Mouse (Mus musculus) forebrain, embryonic 14.5 days (tissue): ENCODE measurements at regions not wholly inside any gene's neighbourhood (a gene's known extent, or its start where the extent isn't known, plus 50 kb on each side); places are given as distances from the start of the nearest gene placed in this dataset.
"Not testable (repeated sequence)": the region's sequence is repeated elsewhere in the genome, so short reads cannot be mapped to it uniquely, and the experiment has no call there.

Source experiments
- ATAC-seq: fragments of 200-750 bp; cut with Nextera tagmentation; 2 replicates; pipeline ENCODE4 v1.8.0; 2017; ENCODE audit warnings: mild to moderate bottlenecking, moderate library complexity
- DNase-seq: peaks from one replicate; pipeline ENCODE4 v3.0.0-alpha.2; 2015; ENCODE audit warnings: low spot score
- H3K27ac ChIP-seq: fragments of 300-500 bp; sonication (generic); 2 replicates; pipeline ENCODE4 v1.5.1; 2014; ENCODE audit warnings: low read depth, mild to moderate bottlenecking, control low read depth, low read length, moderate library complexity
- H3K27me3 ChIP-seq: fragments of 300-500 bp; sonication (generic); replicated peaks from 2 replicates; pipeline ENCODE4 v1.6.1; 2014; ENCODE audit warnings: low read length, control low read depth, mixed read lengths; ENCODE audit not compliant: control insufficient read depth, insufficient read depth
- H3K36me3 ChIP-seq: fragments of 300-500 bp; sonication (generic); 2 replicates; pipeline ENCODE4 v1.6.1; 2014; ENCODE audit warnings: low read length, control low read depth; ENCODE audit not compliant: control insufficient read depth, insufficient read depth
- H3K4me1 ChIP-seq: fragments of 300-500 bp; sonication (generic); 2 replicates; pipeline ENCODE4 v1.6.1; 2014; ENCODE audit warnings: antibody characterized with exemption, low read length, control low read depth; ENCODE audit not compliant: control insufficient read depth, insufficient read depth
- H3K4me2 ChIP-seq: fragments of 300-500 bp; sonication (generic); 2 replicates; pipeline ENCODE4 v1.6.1; 2014; ENCODE audit warnings: mild to moderate bottlenecking, control low read depth, low read length
- H3K4me3 ChIP-seq: fragments of 300-500 bp; sonication (generic); 2 replicates; pipeline ENCODE4 v1.5.1; 2014; ENCODE audit warnings: low read depth, low read length, control low read depth
- H3K9ac ChIP-seq: fragments of 300-500 bp; sonication (generic); 2 replicates; pipeline ENCODE4 v1.6.1; 2014; ENCODE audit warnings: mild to moderate bottlenecking, low read length, control low read depth, moderate library complexity
- H3K9me3 ChIP-seq: fragments of 300-500 bp; sonication (generic); replicated peaks from 2 replicates; pipeline ENCODE4 v1.6.1; 2016; ENCODE audit warnings: low read length, control low read depth, mixed read lengths; ENCODE audit not compliant: control insufficient read depth
- WGBS: fragments of 180-500 bp; shearing (Covaris S2); extraction: QIAGEN DNeasy Blood & Tissue Kit; methylation state at CpG from one replicate; pipeline ENCODE4 v1.1.7; 2014; 5-methylcytosine and 5-hydroxymethylcytosine counted together

- H3K9ac ChIP-seq, H3K4me2 ChIP-seq, H3K27me3 ChIP-seq, H3K36me3 ChIP-seq, H3K9me3 ChIP-seq, H3K4me1 ChIP-seq, H3K27ac ChIP-seq, ATAC-seq, H3K4me3 ChIP-seq, DNase-seq: not testable (repeated sequence)
- 76% methylated on average over 2 of the region's 2 CpGs for WGBS
Measured at GRCm38 (mm10) chr1:154061397-154061796, 139.6 kb upstream of the Zfp648 start.

- H3K4me3 ChIP-seq, result no peak overlapping the region
- DNase-seq (no peak), ATAC-seq (no peak)
- H3K36me3 ChIP-seq, result no peaks in the 10 kb centered on the region
- 91% methylated on average over 1 of the region's 1 CpGs for WGBS
- no peak overlapping the region for H3K27ac ChIP-seq
- no peaks in the 10 kb centered on the region for H3K4me1 ChIP-seq
- no peaks in the 10 kb centered on the region for H3K27me3 ChIP-seq
- H3K4me2 ChIP-seq, result no peak overlapping the region
- H3K9ac ChIP-seq, result no peak overlapping the region
- no peaks in the 10 kb centered on the region for H3K9me3 ChIP-seq
Measured at GRCm38 (mm10) chr1:154061851-154062250, 139.1 kb upstream of the Zfp648 start.

GRCm38 (mm10) chr1:154062666-154063065, 138.3 kb upstream of the Zfp648 start:
- 87% methylated on average over 7 of the region's 7 CpGs for WGBS
- Histone ChIP-seq H3K9me3 (no peaks in the 10 kb centered on the region), H3K4me3 (no peak overlapping the region), H3K36me3 (no peaks in the 10 kb centered on the region), H3K27ac (no peak overlapping the region), H3K9ac (no peak overlapping the region), H3K4me1 (no peaks in the 10 kb centered on the region), H3K27me3 (no peaks in the 10 kb centered on the region), H3K4me2 (no peak overlapping the region)
- no peak for DNase-seq
- no peak for ATAC-seq

- WGBS, result 93% methylated on average over 5 of the region's 5 CpGs
- H3K27ac ChIP-seq, result no peak overlapping the region
Measured at GRCm38 (mm10) chr1:154064633-154065032, 136.4 kb upstream of the Zfp648 start.

GRCm38 (mm10) chr1:154065336-154066329, 135.4 kb upstream of the Zfp648 start:
- Histone ChIP-seq H3K36me3 (no peaks in the 10 kb centered on the region), H3K9me3 (no peaks in the 10 kb centered on the region), H3K9ac (no peak overlapping the region), H3K27ac (no peak overlapping the region), H3K4me2 (no peak overlapping the region), H3K4me3 (no peak overlapping the region), H3K4me1 (no peaks in the 10 kb centered on the region), H3K27me3 (no peaks in the 10 kb centered on the region)
- whole genome bisulfite sequencing, result 82% methylated on average over 18 of the region's 18 CpGs
- DNase-seq (no peak), ATAC-seq (no peak)

More at GRCm38 (mm10) chr1:154064633-154065032, 136.4 kb upstream of the Zfp648 start:
- H3K9ac ChIP-seq, result no peak overlapping the region
- ATAC-seq (no peak), DNase-seq (no peak)
- no peaks in the 10 kb centered on the region for H3K27me3 ChIP-seq
- H3K4me3 ChIP-seq, result no peak overlapping the region
- H3K4me2 ChIP-seq, result no peak overlapping the region
- no peaks in the 10 kb centered on the region for H3K36me3 ChIP-seq
- H3K4me1 ChIP-seq, result no peaks in the 10 kb centered on the region
- H3K9me3 ChIP-seq, result no peaks in the 10 kb centered on the region

GRCm38 (mm10) chr1:154067856-154068255, 133.1 kb upstream of the Zfp648 start:
- Histone ChIP-seq H3K9me3 (no peaks in the 10 kb centered on the region), H3K27ac (no peak overlapping the region), H3K36me3 (no peaks in the 10 kb centered on the region), H3K27me3 (no peaks in the 10 kb centered on the region), H3K9ac (no peak overlapping the region), H3K4me2 (no peak overlapping the region), H3K4me3 (no peak overlapping the region), H3K4me1 (no peaks in the 10 kb centered on the region)
- no peak for ATAC-seq
- DNase-seq, result no peak
- 96% methylated on average over 1 of the region's 1 CpGs for WGBS

- Histone ChIP-seq H3K4me1 (no peaks in the 10 kb centered on the region), H3K4me2 (no peak overlapping the region), H3K36me3 (no peaks in the 10 kb centered on the region), H3K27ac (no peak overlapping the region), H3K27me3 (no peaks in the 10 kb centered on the region), H3K4me3 (no peak overlapping the region), H3K9me3 (no peaks in the 10 kb centered on the region), H3K9ac (no peak overlapping the region)
- 91% methylated on average over 1 of the region's 1 CpGs for WGBS
- no peak for DNase-seq
- no peak for ATAC-seq
Measured at GRCm38 (mm10) chr1:154074270-154074669, 126.7 kb upstream of the Zfp648 start.

GRCm38 (mm10) chr1:154076684-154077475, 124.1 kb upstream of the Zfp648 start:
- peak; percentile 19 for DNase-seq
- no peak overlapping the region for H3K4me3 ChIP-seq

More at GRCm38 (mm10) chr1:154076684-154077475, 124.1 kb upstream of the Zfp648 start:
- H3K9me3 ChIP-seq, result no peaks in the 10 kb centered on the region
- H3K4me1 ChIP-seq, result no peaks in the 10 kb centered on the region
- no peaks in the 10 kb centered on the region for H3K27me3 ChIP-seq
- H3K27ac ChIP-seq, result no peak overlapping the region
- 74% methylated on average over 10 of the region's 10 CpGs for WGBS
- H3K9ac ChIP-seq, result no peak overlapping the region
- H3K36me3 ChIP-seq, result no peaks in the 10 kb centered on the region
- no peak for ATAC-seq
- H3K4me2 ChIP-seq, result no peak overlapping the region
